Mouse (Mus musculus) monocyte, adult 2 months (primary cell): ENCODE results near the gene Pbld1.

Source experiments
- DNase-seq, 2 experiments: peaks; one replicate each; pipeline ENCODE4 v3.0.0; 2022; ENCODE audit warnings: low spot score in 2 of 2, low read depth in 1 of 2

Pbld1 gene

GRCm38 (mm10) chr10:63059862-63060261, at the start of gene Pbld1:
Gene Pbld1, plus strand, starts transcription at chr10:63060162.
- no peak for DNase-seq

GRCm38 (mm10) chr10:63010268-63010667, 49.7 kb upstream of the Pbld1 start:
- DNase-seq, result no peak

GRCm38 (mm10) chr10:63011556-63011955, 48.4 kb upstream of the Pbld1 start:
- DNase-seq, result no peak

- no peak for DNase-seq
Measured at GRCm38 (mm10) chr10:63013476-63013875, 46.5 kb upstream of the Pbld1 start.

- DNase-seq, result no peak
Measured at GRCm38 (mm10) chr10:63014168-63014567, 45.8 kb upstream of the Pbld1 start.

- DNase-seq, result no peak
Measured at GRCm38 (mm10) chr10:63019304-63019703, 40.7 kb upstream of the Pbld1 start.

GRCm38 (mm10) chr10:63021702-63022101, 38.3 kb upstream of the Pbld1 start:
- DNase-seq, result no peak

GRCm38 (mm10) chr10:63022541-63023120, 37.3 kb upstream of the Pbld1 start:
- DNase-seq, result no peak

- DNase-seq, result peak; percentile 20 to 42
Measured at GRCm38 (mm10) chr10:63023121-63023748, 36.7 kb upstream of the Pbld1 start.

GRCm38 (mm10) chr10:63023749-63024579, 36.0 kb upstream of the Pbld1 start, which contains the start of the genes Hnrnph3 and Pbld2:
Gene Hnrnph3, minus strand, starts transcription at chr10:63024217.
Gene Pbld2, plus strand, starts transcription at chr10:63024315.
- DNase-seq, result peak; percentile 95 to 99

- DNase-seq, result peak in 1 of 2 experiments; percentile 28
Measured at GRCm38 (mm10) chr10:63024580-63024910, 35.4 kb upstream of the Pbld1 start.

- DNase-seq, result no peak
Measured at GRCm38 (mm10) chr10:63025016-63025415, 34.9 kb upstream of the Pbld1 start.

- no peak for DNase-seq
Measured at GRCm38 (mm10) chr10:63025491-63026011, 34.4 kb upstream of the Pbld1 start.

GRCm38 (mm10) chr10:63026156-63026794, 33.7 kb upstream of the Pbld1 start:
- no peak for DNase-seq

GRCm38 (mm10) chr10:63026795-63027160, 33.2 kb upstream of the Pbld1 start:
- DNase-seq, result no peak

GRCm38 (mm10) chr10:63027376-63028161, 32.4 kb upstream of the Pbld1 start:
- no peak for DNase-seq

GRCm38 (mm10) chr10:63028396-63028795, 31.6 kb upstream of the Pbld1 start:
- DNase-seq, result no peak

- no peak for DNase-seq
Measured at GRCm38 (mm10) chr10:63032267-63032666, 27.7 kb upstream of the Pbld1 start.

- no peak for DNase-seq
Measured at GRCm38 (mm10) chr10:63032956-63033355, 27.0 kb upstream of the Pbld1 start.

- no peak for DNase-seq
Measured at GRCm38 (mm10) chr10:63038571-63039320, 21.2 kb upstream of the Pbld1 start.
